Mouse (Mus musculus) c-Kit-positive CD71-negative TER-119-negative erythroid progenitor cells, embryonic 14.5 days (primary cell): ENCODE results near the gene Pid1.

ENCODE experiments used
- DNase-seq: peaks from one replicate; pipeline ENCODE4 v3.0.0-alpha.2; 2013; ENCODE audit warnings: low read depth

Gene Pid1

DNA sequence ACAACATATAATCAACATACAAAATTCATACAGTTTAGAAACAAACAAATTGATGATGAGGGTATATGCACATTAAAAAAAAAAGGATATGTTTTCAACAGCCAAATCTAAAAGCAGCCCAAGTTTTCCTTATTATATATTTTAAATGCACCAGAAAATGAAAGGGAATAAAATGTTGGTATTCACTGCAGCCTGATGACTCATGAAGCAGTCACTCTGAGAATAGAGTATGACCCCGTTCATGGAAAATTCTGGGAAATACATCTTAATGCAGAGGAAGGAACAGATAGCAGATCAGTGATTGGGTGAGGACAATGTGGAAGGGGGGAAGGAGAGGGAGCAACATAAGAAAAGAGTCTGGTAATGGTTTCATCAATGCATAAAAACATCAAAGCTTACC lies 186.3 kb downstream of the Pid1 start:
- DNase-seq, result no peak

DNA sequence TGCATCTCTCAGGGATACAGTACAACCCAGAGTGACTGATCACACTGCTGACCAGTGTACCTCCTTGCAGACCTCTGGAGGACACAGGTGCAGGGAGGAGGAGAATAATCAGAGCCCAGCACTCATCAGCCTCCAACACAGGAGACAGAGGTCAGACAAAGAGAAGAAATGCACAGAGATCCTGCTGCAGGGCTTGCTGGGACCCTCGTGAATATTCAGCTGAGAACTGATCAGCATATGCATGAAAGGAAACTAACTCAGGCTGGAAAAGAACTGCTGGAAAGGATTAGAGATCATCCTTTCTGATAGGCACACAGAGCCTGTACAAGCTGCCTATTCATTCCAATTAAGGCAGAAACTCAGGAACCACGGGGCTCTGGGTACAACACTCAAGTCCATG lies 186.9 kb downstream of the Pid1 start:
- no peak for DNase-seq

DNA sequence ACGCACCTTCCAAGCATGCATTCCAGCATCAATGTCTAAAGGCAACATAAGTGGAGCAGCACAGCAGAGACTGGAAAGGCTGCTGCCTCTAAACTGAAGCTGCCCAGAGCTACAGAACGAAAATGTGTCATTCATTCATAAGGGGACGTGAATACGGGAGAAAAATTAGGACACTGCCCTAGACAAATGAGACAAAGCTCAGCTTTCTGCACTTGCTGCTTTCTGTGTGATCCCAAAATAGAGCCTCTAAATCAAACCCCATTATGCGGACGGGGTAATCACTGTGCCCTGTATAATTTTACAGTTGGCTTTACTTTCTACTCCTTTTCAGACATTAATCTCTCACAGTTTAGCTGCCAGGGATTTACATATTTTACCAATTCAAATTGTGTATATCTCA lies 191.0 kb downstream of the Pid1 start:
- no peak for DNase-seq

DNA sequence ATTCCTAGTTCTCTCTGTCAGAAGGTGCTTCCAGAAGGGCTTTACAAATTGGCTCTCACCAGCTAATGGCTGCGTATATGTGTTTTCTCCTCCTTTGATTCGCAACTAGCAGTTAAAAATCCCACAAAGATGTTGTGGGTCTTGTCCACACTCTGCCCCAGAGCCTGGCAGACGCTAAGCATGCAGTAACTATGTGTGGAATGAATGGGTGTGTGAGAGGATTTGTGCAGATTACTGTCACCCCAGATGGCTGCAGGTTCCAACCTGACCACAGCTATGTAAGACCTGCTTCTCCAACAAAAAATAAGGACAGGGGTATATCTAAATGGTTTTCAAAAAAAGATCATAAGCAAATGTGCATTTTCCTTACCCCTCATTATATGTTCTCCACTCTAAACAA lies 206.2 kb downstream of the Pid1 start:
- DNase-seq, result no peak

DNA sequence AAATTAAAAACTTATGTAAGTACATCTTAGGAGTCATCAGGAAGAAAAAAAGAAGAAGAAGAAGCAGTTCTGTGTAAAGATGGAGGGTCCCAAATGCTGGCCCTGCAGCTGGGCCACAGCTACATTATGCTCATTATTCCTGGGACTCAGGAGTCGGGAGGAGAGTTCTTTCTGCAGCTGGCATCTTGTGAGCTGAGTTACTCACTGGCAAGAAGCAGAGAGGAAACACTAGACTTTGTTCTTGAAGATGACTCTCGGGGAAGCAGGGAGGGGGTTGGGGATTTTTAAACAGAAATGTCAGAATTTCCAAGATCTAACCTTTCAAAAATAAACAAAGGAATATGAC lies 208.4 kb downstream of the Pid1 start:
- DNase-seq, result no peak

DNA sequence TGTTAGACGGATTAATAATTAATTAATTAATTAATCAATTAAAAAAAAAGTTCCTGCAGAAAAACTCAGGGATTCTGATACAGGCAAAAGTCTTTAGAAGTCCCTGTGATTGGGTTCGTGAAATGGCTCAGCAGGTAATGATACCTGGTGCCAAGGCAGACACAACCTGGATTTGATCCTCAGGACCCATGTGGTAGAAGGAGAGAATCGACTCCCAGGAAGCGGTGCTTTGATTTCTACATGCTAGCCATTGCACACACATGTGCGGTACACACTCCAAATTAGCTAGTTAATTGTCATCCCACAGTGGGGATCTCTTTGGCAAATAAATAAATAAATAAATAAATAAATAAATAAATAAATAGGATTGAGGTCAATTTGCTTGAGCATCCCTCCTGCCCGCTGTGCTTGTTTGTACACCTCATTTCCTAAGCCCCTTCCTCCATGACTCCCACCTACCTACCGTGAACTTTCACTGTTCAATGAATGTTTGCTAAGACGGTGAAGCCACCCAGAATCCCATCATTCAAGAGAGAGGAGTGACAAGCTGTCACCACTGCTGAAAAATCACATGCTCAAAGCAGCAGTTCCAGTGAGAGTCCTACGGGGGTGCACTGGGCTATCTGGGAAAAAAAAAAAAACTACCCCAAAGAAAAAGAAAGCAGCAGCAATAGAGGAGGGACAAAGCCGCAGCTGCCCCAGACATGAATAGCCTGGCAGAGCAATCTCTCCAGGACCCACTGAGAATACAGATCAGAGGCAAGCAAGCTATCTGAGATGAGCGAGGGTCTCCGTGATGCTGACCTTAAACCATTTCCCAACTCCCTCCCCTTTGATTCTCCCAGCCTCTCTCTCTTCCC lies 209.0 kb downstream of the Pid1 start:
- DNase-seq, result no peak

DNA sequence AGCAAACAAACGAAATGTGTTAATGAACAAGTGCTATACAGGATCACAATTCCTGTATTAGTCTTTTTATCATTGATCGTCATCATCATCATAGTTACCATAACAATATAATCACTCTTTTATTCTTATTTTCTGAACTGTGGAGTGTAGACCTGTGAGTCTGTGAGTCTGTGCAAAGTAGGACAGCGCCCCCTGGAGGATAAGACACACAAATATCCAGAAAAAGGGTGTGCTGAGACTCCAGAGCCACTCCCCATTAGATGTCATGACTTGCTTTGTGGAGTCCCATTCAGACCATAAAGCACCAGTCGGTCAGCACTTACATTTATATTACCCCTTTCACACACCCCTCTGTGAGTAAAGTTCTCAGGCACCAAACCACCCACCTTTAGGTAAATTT lies 210.0 kb downstream of the Pid1 start:
- peak; percentile 6 for DNase-seq

DNA sequence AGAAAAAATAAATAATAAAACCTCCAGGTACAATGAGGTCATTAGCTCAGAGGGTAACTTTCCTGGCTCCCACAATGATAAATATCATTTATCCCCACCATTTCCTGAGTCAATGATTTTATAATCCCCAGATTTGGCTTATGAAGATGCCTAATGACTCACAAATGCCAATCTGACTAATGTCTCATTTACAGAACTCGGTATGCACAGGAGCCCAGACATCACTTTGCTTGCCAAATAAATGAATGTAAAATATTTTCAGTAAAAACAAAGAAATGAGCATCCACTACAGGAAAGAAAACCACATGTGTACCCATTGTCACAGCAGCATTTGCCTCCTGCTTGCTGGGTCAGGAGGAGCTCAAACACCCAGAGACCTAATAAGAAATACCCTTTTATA lies 222.4 kb downstream of the Pid1 start:
- DNase-seq, result no peak

DNA sequence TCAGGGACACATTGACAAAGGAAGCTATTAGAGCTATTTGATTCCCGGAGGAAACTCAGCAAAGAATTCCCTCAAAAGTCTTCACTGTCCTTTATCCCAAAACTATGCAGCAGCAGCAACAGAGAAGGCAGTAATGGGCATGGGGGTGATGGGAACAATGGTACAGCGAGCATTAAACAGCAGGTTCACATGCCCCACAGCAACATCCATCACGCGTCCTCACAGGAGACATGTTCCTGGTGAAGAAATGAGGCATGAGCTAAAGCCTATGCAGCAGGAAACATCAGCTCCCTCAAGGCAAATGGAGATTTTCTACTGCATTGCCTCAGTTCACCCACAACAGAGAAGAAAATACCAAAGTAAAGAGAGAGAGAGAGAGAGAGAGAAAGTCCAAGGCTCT lies 231.5 kb downstream of the Pid1 start:
- DNase-seq, result no peak

DNA sequence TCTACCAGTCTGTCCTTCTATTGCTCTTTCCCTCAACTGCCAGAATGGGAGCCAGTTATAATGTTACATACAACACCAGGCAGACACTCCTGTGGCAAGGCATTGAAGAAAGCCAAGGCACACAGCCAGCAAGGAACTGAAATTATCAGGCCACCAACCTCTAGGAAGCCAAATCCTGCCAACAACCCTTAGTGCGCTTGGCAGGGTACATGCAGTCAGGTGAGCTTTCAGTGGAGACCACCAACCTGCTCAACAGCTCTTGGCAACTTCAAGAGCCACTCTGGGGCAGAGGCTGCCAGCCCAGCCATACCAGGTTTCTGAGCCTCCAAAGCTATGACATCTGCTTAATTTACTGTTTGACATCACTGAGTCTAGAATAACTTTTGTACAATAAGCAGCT lies 232.2 kb downstream of the Pid1 start:
- no peak for DNase-seq

DNA sequence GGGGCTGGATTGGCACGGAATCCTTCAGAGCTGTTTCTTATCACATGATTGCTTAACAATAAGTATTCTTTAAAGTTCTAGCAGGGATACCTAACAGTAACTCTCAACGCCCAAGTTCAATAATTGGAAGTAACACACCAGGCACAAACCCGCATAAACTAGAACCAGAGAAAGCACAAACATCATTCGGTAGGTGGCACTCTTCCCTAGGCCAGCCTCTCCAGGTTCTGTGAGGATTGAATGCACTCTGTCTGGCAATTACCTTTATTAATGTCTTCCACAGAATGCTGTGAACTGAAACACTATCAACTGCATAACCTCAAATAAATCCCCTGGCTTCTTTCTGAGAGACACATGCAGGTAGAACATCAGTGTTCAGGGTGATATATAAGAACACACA lies 235.5 kb downstream of the Pid1 start:
- DNase-seq, result no peak

DNA sequence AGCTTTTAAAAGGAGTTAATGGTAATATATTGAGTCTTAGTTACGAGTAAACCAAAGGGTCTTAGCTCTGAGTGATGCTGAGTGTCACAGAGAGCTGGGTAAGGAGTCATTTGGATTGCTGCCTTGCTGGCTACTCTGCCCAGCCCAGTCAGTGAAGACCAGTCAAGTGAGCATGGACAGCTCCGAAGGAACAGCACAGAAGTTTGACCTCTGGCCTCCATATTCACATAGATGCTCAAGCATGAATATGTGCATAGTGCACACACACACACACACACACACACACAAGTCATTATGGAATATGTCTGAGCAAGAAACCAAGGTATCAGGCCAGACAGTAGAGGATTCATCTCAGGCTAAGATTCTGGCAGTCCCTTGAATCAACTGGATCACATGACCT lies 244.7 kb downstream of the Pid1 start:
- no peak for DNase-seq

DNA sequence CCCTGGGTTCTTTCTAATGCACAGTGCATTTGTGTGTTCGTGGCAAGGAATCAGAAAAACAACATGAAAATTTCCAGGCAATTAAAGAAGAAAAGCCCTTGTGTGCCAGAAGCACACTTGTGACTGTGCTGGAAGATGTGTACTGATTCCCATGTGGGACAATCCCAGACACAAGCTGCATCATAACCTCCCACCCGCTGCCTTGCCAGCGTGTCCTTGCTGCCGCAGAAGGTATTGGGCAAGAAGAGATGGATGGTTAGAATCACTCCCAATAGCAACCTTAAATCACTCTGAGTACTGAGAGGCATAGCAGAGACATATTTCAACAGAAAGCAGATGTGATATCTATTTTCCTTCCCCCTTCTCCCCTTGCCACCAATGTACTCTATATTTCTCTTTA lies 257.2 kb downstream of the Pid1 start:
- no peak for DNase-seq

DNA sequence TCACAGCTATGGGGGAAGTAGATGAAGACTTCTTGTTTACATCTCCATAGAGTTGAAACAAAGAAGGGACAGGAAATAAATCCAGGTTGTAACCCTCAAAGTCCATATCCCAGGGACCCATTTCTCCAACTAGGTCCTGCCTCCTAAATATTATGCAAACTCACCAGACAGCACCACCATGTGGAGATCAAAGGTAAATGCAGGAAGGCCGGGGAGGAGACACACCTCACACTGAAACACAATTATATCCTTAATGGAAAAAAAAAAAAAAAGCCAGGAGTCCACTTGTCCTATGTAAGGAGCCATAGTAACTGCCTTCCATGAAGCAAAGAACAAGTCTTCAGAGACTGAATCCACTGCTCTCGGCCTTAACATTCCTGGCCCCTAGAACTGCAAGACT lies 261.9 kb downstream of the Pid1 start:
- no peak for DNase-seq

DNA sequence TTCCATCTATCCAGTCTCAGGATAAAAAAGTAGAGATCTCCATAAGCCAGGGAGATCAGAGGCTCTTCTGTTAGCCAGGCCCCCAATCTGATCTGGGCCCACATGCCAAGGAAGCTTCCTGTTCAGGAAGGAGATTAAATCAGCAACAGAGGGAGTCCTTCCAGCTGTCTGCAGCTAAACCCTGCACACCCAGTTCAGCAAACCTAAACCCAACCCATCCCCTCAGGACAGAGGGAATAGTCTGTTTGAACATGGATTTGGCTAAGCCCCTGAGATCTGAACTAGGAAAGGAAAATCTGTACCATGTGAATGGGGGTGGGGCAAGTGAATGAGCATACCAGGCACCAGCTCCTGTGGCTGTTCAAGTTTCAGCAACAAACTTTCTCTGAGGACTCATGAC lies 266.6 kb downstream of the Pid1 start:
- DNase-seq, result no peak

DNA sequence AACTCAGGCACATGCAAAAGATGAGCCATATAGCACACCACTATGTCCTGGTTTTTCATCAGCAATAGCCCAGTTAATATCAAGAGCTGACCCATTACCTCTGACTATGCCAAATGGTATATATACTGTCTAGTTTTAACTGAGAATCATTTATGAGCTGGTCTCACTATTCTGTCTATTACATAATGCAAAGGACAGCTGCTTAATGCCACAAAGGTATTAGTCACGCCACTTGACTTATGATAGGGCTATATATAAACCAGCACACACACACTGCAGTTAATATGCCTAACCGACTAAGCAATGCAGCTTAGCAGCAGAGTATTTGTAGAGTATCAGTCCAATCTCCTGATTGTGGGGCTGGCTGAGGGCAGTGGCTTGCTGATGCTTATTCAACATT lies 270.7 kb downstream of the Pid1 start:
- DNase-seq, result no peak

DNA sequence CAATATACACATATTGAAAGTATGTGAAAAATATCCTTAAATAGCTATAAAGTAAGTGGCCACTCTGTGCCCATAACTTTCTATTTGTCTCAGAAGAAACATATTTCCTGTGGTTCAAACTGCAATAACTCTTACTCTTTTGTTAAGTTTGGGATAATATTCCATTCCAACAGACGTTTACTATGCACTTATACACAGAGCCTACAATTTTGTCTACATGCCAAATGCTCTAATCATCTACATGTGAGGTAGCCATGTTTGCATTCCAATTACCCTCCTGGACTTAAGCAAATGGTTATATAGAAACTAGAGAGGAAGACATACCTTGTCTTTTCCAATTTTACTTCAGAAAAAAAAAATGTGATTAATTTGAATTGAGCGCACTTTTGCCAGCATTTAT lies 274.3 kb downstream of the Pid1 start:
- no peak for DNase-seq

DNA sequence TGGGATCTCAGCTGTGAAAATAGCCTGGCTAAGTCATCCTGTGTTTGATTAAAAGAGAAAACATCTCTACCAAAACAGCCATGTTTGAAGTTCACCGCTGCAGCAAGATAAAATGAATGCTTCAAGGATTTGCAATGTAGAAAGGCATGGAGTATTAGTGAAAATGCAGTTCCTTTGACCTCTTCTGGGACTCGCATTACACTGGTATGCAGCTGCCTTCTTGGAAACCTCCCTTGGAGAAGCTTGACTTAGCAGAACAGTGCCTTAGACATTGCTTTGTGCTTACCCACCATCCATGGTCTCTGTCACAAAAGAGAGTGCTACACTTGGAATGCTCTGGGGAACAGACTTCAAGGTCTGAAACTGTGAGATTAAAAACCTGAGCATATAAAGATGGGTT lies 276.0 kb downstream of the Pid1 start:
- DNase-seq, result no peak

DNA sequence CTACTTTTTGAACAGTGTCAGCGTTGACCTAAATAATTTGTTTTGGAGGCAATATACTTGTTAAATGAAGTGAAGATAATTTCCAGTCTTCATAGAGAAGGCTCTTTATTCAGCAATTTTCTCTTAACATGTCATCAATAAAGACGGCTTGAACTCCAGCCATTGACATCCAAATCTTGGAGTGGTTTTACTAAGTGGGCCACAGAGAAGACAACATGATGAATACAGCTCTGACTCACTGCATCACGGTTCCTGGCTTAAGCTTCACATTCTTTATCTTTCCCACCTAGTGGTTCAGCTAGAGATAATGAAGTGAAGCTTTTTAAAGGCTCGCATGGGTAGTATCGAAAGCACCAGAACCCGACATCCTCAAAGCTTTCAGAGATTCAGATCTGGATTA lies 276.7 kb downstream of the Pid1 start:
- DNase-seq, result no peak

DNA sequence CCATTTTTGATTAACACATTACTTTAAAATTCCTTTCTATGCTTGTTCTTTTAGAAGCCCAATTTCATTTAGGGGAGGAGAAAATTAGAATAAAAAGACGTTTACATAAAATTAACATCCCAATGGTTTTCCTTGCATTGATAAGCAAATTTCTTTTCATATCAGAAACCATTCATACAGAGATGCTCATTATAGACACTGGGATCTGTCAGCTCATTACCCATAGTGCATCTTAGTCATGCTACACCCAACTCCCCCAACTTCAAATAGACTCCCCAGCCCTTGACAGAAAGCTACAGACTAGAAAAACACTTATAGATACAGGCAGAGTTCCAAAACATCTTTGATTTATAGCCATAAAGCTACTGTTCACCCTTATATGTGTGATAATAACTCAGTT lies 277.5 kb downstream of the Pid1 start:
- DNase-seq, result no peak

DNA sequence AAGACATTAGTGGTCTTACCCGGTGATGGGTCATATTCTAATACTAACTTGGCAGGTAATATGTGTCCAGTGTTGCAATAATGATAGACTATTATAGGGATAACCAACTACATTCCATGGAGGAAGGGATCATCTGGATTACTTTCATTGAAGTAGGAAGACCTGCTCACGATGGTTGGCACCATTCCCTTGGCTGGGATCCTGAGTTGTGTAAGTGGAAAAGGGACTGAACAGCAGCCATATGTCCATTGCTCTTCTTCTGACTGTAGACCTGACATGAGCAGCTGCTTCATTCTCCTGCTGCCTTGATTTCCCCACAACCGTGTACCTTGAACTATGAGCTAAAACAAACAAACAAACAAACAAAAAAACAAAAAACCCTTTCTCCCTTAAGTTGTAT lies 278.6 kb downstream of the Pid1 start:
- no peak for DNase-seq

DNA sequence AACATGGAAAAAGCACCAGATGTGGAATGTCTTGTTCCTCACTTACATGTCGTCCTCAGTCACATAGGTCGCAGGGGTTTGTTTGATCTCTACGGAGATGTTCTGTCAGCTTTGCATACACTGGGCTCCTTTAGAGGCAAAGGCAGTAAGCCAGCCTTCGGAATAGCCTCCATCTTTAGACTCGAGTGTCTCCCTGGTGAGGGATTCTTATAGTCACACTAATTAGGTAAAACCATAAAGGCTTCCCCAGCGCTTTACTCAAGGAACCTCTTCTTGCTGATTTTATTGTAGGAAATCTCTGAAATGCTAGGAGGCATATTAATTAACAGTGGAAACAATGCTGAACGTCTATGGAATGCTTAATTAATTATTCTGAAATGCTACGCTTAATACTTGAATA lies 284.4 kb downstream of the Pid1 start:
- DNase-seq, result no peak

DNA sequence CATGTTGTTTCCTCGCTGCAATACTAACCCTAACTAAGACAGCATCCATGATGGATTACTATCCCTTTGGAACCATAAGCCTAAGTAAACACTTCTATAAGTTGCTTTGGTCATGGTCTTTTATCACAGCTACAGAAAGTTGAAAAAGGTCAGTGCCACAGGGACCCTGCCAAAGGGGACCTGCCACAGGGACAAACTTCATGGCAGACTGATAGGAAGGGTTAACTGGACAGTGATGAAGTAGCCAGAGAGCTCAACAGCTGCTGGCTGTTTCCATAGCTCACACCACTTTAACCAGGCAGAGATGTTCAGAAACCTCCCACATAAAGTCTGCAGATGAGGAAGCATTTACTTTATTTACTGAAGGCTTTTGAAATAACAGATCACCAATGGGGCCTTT lies 287.0 kb downstream of the Pid1 start:
- DNase-seq, result no peak

DNA sequence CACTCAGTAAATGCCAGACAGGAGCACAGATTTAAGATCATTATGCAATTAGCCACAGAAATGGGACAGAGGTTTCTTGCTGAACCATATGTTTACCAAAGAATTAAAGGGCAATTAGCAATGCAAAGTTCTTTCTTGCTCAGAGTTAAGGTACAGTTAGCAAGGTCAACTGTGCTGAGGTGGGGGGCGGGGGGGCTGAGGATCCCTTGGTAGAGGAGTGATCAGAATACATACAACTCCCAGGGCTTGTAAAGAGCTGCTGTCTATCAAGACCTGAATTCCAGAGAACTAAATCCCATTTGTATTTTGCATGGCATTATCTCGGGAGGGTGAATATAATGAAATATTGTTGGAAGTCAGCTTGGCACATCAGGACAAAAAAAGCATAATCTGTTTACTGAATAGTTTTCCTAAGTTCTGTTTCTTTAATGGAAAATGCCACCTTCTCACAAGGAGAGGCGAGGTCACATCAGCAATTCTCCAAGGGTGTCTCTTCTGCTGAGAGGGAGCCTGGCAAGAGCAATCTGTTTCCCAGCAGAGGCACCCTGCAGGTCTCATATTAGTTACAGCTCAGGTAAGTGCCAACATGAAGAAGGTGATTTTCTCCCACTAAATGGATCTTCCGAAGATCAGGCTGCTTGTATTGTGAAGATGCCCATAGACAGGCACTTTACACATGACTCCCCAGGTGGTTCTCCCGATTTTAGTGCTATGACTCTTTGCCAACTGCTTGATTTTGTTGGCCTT lies 306.9 kb downstream of the Pid1 start:
- no peak for DNase-seq
